Mouse (Mus musculus) midbrain, embryonic 12.5 days (tissue): ENCODE results near the gene Bok. TPM values are rescaled to one million over a fixed set of nuclear protein-coding genes. Genes with fewer than 3 reads are reported as not detected.

ENCODE experiments used
- ATAC-seq: fragments of 200-750 bp; cut with Nextera tagmentation; 2 replicates; pipeline ENCODE4 v1.8.0; 2017; ENCODE audit warnings: low read depth, moderate TSS enrichment, moderate library complexity; ENCODE audit not compliant: low FRiP score
- H3K27ac ChIP-seq: fragments of 300-500 bp; sonication (generic); replicated peaks from 2 replicates; pipeline ENCODE4 v1.5.1; 2016; ENCODE audit warnings: mild to moderate bottlenecking
- H3K27me3 ChIP-seq: fragments of 300-500 bp; sonication (generic); 2 replicates; pipeline ENCODE4 v1.6.1; 2016; ENCODE audit warnings: mild to moderate bottlenecking
- H3K36me3 ChIP-seq: fragments of 300-500 bp; sonication (generic); 2 replicates; pipeline ENCODE4 v1.6.1; 2016
- H3K4me1 ChIP-seq: fragments of 300-500 bp; sonication (generic); 2 replicates; pipeline ENCODE4 v1.6.1; 2016
- H3K4me2 ChIP-seq: fragments of 300-500 bp; sonication (generic); replicated peaks from 2 replicates; pipeline ENCODE4 v1.6.1; 2016; ENCODE audit warnings: mild to moderate bottlenecking, moderate library complexity
- H3K4me3 ChIP-seq: fragments of 300-500 bp; sonication (generic); 2 replicates; pipeline ENCODE4 v1.5.1; 2016; ENCODE audit warnings: mild to moderate bottlenecking
- H3K9ac ChIP-seq: fragments of 300-500 bp; sonication (generic); replicated peaks from 2 replicates; pipeline ENCODE4 v1.6.1; 2016; ENCODE audit warnings: mild to moderate bottlenecking, moderate library complexity
- H3K9me3 ChIP-seq: fragments of 300-500 bp; sonication (generic); 2 replicates; pipeline ENCODE4 v1.6.1; 2016; ENCODE audit warnings: mild to moderate bottlenecking
- WGBS: fragments of 180-500 bp; shearing (Covaris S2); methylation state at CpG from one replicate; pipeline ENCODE4 v1.1.7; 2016; 5-methylcytosine and 5-hydroxymethylcytosine counted together
- polyA plus RNA-seq: library from polyadenylated mRNA; unstranded; fragments of >200 nt; fragmentation: Nextera tagmentation; extraction: Ambion mirVana; gene quantifications from 2 replicates; pipeline ENCODE4 v1.2.1, GENCODE M21; 2016

The Bok gene
- polyA plus RNA-seq, 1 experiment from 2014 or later: 43.3 TPM

DNA sequence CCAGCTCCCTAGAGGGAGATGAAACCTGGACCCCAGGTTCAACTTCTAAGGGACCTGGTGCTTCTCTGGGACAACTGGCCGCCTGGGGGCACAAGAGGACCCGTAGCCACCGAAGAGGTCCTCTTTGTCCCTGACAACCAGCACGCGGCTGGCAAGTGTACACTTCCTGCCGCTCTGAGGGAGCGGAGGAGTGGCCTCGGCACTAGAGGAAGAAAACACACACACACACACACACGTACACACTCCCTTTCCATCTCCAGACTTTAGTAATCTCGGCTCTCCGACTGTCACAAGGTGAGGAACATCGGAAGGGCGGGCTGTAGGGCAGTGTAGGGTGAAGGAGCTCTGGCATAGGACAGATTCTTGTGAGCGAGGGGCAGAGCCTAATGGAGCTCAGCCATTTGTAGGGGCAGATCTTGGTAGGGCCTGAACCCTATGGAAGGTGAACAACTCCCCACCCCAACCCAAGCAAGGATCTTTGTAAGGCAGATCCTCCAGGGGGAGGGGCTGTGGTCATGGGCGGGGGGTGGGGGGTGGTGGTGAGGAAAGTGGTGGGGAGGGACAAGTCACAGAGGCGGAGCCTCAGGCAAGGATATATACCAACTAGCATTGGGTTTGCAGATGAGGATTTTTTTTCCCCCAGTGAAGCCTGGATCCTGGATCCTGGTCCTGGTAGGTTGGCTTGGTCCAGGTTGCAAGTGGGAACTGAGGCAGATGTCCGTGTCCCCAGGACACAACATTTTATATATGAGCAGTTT lies 16.5 kb upstream of the Bok start:
- Histone ChIP-seq H3K4me1 (peaks cover 11% of the 10 kb centered on the region), H3K9ac (peak overlapping the region; percentile 60), H3K27me3 (peaks cover 12% of the 10 kb centered on the region; the same call in 1 of the 2 replicates), H3K9me3 (no peaks in the 10 kb centered on the region), H3K4me2 (peak overlapping the region; percentile 61), H3K4me3 (peak overlapping the region; percentile 37), H3K27ac (peak overlapping the region; percentile 54; the same call in 1 of the 2 replicates), H3K36me3 (no peaks in the 10 kb centered on the region)
- WGBS: 11% methylated on average over 17 of the region's 17 CpGs
- peak; percentile 91 for ATAC-seq

DNA sequence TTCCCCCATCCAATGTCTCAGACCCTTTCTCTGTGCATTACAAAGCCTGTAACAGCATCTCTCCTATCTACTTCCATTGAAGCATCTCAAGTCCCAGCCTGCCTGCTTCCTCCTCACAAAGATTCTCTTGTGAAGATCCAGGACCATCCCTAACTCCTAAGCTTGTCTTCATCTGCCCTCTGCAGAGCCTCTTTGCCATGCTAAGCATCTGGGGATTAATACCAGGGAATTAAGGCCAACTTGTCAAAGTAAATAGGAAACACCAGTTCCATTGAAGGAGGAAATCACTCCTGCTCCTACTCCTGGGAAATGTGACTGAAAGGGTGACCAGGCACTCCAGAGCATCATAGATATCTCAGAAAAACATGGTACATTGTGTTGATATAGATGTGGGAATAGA lies 15.5 kb upstream of the Bok start:
- Histone ChIP-seq H3K27me3 (peaks cover 12% of the 10 kb centered on the region; the same call in 1 of the 2 replicates), H3K4me3 (no peak overlapping the region), H3K36me3 (no peaks in the 10 kb centered on the region), H3K9me3 (no peaks in the 10 kb centered on the region), H3K27ac (no peak overlapping the region), H3K9ac (no peak overlapping the region), H3K4me2 (no peak overlapping the region), H3K4me1 (peaks cover 11% of the 10 kb centered on the region)
- no peak for ATAC-seq

DNA sequence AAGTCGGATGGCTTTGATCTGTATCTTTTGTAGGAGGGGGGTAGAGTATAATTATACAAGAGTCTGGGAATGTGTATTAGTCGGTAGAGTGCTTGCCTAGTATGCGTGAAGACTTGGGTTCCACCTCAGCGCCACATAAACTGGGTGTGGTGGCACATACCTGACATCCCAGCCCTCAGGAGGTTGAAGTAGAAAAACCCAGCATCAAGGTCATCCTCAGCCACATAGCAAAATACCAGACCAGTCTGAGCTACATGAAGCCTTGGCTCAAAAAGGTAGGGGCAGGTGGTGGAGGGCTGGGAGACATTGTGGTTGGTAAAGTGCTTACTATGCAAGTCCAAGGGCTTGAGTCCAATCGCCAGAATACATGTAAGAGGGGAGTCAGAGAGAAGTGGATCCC lies 12.8 kb upstream of the Bok start:
- Histone ChIP-seq H3K27ac (no peak overlapping the region), H3K4me2 (no peak overlapping the region), H3K4me1 (peaks cover 11% of the 10 kb centered on the region), H3K4me3 (no peak overlapping the region), H3K27me3 (peaks cover 1% of the 10 kb centered on the region; the same call in 1 of the 2 replicates), H3K36me3 (no peaks in the 10 kb centered on the region), H3K9me3 (no peaks in the 10 kb centered on the region), H3K9ac (no peak overlapping the region)
- 92% methylated on average over 5 of the region's 5 CpGs for WGBS
- ATAC-seq: no peak

DNA sequence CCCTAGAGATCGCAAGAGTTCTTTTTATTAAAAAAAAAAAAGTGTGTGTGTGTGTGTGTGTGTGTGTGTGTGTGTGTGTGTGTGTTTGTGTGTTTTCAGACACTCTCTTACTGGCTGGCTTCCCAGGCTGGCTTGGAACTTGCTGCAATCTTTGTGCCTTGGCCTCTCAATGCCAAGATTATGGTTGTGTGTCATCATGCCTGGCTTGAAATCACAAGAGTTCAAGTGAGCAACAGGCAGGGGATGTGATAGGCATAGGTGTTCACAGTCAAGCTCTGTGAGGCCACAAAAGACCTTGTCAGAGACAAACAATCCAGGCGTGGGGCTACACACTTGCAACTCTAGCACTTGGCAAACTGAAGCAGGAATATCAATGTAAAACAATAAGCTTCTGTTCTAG lies 7.1 kb upstream of the Bok start:
- Histone ChIP-seq H3K9ac (no peak overlapping the region), H3K27ac (no peak overlapping the region), H3K4me1 (no peaks in the 10 kb centered on the region), H3K4me3 (no peak overlapping the region), H3K36me3 (no peaks in the 10 kb centered on the region), H3K27me3 (no peaks in the 10 kb centered on the region; the same call in 1 of the 2 replicates), H3K9me3 (no peaks in the 10 kb centered on the region), H3K4me2 (no peak overlapping the region)
- 75% methylated on average over 2 of the region's 2 CpGs for WGBS
- no peak for ATAC-seq

DNA sequence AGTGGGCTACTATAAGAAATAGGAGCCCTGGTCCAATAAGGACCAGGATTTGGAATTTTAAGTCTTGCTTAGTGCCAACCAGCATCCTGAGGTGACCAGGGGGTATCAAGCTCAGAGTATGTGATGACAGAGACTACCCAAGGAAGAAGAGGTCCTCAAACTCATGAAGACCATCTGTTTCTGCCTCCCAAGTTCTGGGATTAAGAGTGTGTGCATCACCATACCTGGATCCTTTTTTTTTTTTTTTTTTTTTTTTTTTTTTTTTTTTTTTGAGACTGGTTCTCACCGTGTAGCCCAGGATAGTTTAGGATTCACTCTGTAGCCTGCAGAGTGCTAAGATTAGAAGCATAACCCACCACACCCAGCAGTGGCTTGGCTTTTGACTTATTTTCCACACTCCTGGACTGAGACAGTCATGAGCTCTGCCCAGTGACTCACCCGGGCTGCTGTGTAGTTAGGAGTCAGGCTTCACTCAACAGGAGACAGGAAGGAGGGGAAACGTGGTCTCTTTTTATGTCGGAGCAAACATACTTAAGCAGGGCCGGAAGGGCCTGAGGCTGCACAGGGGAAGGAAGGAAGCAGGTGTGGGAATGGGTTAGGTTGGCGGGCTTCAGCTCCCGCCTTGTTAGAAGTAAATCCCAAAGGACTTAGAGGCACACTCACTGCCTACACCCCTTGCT lies 5.4 kb upstream of the Bok start:
- Histone ChIP-seq H3K27me3 (peaks cover 8% of the 10 kb centered on the region), H3K9me3 (no peaks in the 10 kb centered on the region), H3K4me2 (no peak overlapping the region), H3K4me3 (no peak overlapping the region), H3K9ac (no peak overlapping the region), H3K36me3 (no peaks in the 10 kb centered on the region), H3K27ac (no peak overlapping the region), H3K4me1 (no peaks in the 10 kb centered on the region)
- ATAC-seq: no peak
- WGBS: 67% methylated on average over 7 of the region's 7 CpGs

DNA sequence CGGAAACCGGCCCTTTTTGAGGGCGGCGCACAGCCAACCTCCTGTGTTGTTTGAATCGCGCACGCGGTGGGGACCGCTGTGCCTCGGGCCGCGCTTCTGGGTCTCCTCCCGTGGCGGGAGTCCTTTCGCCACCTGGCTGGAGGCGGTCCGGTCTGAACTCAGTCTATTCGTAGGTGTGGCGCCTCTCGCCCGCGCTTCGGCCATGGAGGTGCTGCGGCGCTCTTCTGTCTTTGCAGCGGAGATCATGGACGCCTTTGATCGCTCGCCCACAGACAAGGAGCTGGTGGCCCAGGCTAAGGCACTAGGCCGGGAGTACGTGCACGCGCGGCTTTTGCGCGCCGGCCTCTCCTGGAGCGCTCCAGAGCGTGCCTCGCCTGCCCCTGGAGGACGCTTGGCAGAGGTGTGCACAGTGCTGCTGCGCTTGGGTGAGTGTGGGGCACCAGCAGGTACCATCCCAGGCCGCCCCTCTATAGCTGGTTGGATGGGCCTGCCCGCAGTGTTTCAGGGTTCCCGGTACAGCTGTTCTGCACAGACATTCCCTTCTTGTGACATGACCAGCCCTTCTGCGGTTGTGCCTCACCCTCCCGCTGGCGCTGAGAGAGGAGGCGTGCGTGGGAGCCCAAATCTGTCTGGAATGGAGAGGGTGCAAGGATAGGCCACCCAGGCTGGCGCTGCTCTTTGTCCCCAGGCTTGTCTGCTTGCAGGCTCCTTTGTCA lies 943 bp downstream of the Bok start:
- H3K9me3 ChIP-seq: no peaks in the 10 kb centered on the region
- H3K4me1 ChIP-seq: peaks cover 12% of the 10 kb centered on the region; the same call in 1 of the 2 replicates
- H3K36me3 ChIP-seq: 0 out of 2 replicates have a peak, but pooled peaks cover 3% of the 10 kb centered on the region
- peak overlapping the region; percentile 84 for H3K4me2 ChIP-seq
- H3K4me3 ChIP-seq: peak overlapping the region; percentile 57
- H3K27ac ChIP-seq: no peak overlapping the region; the same call in 1 of the 2 replicates
- peak overlapping the region; percentile 62 for H3K9ac ChIP-seq
- WGBS: 2% methylated on average over 51 of the region's 51 CpGs
- ATAC-seq: peak; percentile 84
- peaks cover 35% of the 10 kb centered on the region for H3K27me3 ChIP-seq

DNA sequence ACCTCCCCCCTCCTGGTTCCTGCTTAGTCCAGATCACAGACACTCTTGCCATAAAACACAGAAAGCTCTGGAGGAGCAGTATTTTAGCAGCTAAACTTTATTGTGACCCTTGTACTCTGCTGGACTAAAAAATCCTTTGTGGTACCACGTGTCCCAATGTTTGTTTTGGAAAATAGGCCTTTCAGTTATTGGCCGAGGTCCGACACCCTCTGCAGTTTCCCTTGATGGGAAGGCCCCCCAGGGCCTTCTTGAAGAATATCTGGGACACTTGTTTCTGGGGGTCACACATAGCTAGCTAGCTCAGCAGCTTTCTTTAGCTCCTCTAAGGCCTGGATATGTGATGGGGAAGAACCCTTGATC lies 1.5 kb downstream of the Bok start:
- H3K9me3 ChIP-seq: no peaks in the 10 kb centered on the region
- whole genome bisulfite sequencing: 40% methylated on average over 3 of the region's 3 CpGs
- H3K4me1 ChIP-seq: peaks cover 12% of the 10 kb centered on the region; the same call in 1 of the 2 replicates
- no peak overlapping the region for H3K27ac ChIP-seq
- ATAC-seq: peak; percentile 1; the same call in 1 of the 2 replicates
- H3K27me3 ChIP-seq: peaks cover 35% of the 10 kb centered on the region
- peak overlapping the region; percentile 84 for H3K4me2 ChIP-seq
- H3K36me3 ChIP-seq: 0 out of 2 replicates have a peak, but pooled peaks cover 3% of the 10 kb centered on the region
- peak overlapping the region; percentile 57 for H3K4me3 ChIP-seq
- H3K9ac ChIP-seq: no peak overlapping the region

DNA sequence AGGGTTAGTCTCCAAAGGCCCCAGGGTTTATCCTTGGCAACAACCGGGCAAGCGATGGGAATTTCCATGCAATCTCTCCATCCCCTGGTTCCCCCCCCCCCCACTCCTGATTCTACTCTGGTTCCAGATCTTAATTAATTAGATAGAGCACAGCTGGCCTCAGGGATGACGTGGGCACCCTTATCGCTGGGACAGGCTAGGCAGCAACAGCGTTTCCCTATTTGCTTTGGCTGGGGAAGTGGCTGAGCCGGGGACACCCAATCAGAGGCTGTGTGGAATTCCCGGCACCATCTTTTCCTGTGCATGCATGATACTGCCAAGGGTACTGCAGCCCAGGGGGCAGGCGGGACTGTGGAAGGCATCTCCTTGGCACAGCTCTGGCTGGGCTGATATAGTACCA lies 2.7 kb downstream of the Bok start:
- H3K9me3 ChIP-seq: no peaks in the 10 kb centered on the region
- no peak overlapping the region for H3K4me2 ChIP-seq
- no peak overlapping the region for H3K4me3 ChIP-seq
- 73% methylated on average over 8 of the region's 8 CpGs for WGBS
- no peak for ATAC-seq
- peaks cover 12% of the 10 kb centered on the region; the same call in 1 of the 2 replicates for H3K4me1 ChIP-seq
- H3K27me3 ChIP-seq: peaks cover 35% of the 10 kb centered on the region
- 0 out of 2 replicates have a peak, but pooled peaks cover 3% of the 10 kb centered on the region for H3K36me3 ChIP-seq
- H3K9ac ChIP-seq: no peak overlapping the region
- no peak overlapping the region for H3K27ac ChIP-seq

DNA sequence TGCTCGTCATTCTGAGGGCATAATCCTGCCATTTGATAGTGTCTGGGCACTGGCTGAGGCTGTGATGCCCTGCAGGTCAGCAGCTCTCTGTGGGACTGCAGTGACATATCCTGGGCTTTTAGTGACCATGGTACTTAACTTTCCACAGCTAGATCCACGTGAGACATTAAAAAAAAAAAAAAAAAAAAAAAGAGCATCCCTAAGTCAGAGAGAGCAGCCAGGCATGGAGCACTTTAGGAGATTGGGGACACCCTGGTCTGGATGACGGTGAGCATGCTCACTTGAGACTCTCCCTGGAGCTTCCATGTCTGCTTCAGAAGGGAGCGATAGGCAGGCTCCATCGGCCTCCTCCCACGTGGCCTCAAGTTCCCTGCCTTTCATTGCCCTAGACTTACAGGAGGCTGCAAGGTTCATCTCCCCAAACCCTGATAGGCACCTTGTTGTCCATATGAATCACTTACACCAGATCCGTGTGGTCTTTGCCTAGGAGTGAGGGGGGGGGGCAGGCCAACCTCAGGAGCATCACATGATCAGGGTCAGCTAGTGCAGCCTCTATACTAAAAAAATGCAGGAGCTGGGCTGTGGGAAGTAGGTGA lies 4.5 kb downstream of the Bok start:
- peaks cover 28% of the 10 kb centered on the region for H3K27me3 ChIP-seq
- H3K36me3 ChIP-seq: peaks cover 8% of the 10 kb centered on the region; the same call in 1 of the 2 replicates
- H3K27ac ChIP-seq: no peak overlapping the region
- no peak overlapping the region for H3K4me3 ChIP-seq
- 78% methylated on average over 7 of the region's 7 CpGs for WGBS
- H3K9ac ChIP-seq: no peak overlapping the region
- ATAC-seq: no peak
- H3K4me2 ChIP-seq: no peak overlapping the region
- no peaks in the 10 kb centered on the region for H3K9me3 ChIP-seq
- H3K4me1 ChIP-seq: peaks cover 12% of the 10 kb centered on the region; the same call in 1 of the 2 replicates

DNA sequence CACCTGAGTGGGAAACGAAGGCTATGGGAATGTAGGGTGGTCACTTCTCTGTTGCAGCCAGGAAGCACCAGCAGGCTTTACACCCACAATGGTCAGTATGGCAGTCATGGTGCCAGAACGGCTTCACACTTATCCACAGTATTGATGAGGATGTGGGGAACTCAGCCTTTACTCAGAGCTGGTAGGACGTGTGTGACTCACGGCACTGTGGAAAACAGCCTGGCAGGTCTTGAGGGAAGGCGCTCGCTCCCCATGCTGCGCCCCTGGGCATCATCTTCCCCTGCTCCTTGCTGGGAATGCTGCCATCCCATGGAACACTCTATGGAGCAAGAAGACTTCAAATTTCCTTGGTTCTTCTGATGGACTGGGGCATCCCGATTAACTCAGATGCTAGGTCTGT lies 5.6 kb downstream of the Bok start:
- Histone ChIP-seq H3K27me3 (peaks cover 17% of the 10 kb centered on the region), H3K36me3 (peaks cover 17% of the 10 kb centered on the region; the same call in 1 of the 2 replicates), H3K4me2 (no peak overlapping the region), H3K9ac (no peak overlapping the region), H3K4me1 (peaks cover 2% of the 10 kb centered on the region; the same call in 1 of the 2 replicates), H3K9me3 (no peaks in the 10 kb centered on the region), H3K4me3 (no peak overlapping the region), H3K27ac (no peak overlapping the region)
- 97% methylated on average over 8 of the region's 8 CpGs for WGBS
- ATAC-seq: no peak

DNA sequence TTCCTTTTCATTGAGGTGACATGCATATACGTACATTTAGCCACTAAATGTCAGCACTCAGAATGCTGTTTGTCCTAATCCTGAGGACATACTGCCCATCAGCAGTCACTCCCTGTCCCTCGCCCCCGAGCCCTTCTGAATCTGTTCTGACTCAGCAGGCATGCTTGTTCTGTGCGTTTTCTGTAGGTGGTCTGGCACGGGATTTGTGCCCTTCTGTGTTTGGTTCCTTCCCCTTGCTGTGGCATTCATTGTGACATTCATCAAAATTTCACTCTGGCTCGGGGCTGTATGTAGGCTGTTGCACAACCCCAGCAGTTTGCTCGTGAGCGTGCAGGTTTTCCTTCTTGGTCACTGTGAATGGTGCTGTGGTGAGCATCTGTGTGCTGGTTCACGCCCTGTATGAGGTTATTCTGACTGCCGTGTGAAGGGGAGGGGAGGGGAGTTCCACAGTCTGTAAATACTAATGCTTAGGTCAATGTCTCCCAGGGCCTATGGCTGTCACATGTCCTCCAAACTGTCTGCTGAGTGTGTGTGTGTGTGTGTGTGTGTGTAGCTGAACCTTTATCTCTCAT lies 6.4 kb downstream of the Bok start:
- H3K4me3 ChIP-seq: no peak overlapping the region
- H3K9ac ChIP-seq: no peak overlapping the region
- ATAC-seq: no peak
- peaks cover 9% of the 10 kb centered on the region for H3K27me3 ChIP-seq
- no peak overlapping the region for H3K27ac ChIP-seq
- H3K36me3 ChIP-seq: peaks cover 17% of the 10 kb centered on the region; the same call in 1 of the 2 replicates
- H3K4me2 ChIP-seq: no peak overlapping the region
- WGBS: 82% methylated on average over 10 of the region's 10 CpGs
- no peaks in the 10 kb centered on the region for H3K9me3 ChIP-seq
- no peaks in the 10 kb centered on the region; the same call in 1 of the 2 replicates for H3K4me1 ChIP-seq
